Mouse (Mus musculus): ENCODE measurements around the gene Gm17655. TPM values are rescaled to one million over a fixed set of nuclear protein-coding genes. Genes with fewer than 3 reads are reported as not detected.

Gm17655 gene
- 0.09 TPM in 1 of 2 replicates, not detected in the other for polyA plus RNA-seq (2012)

GRCm38 (mm10) chr5:110072413-110072812 lies at the start of gene Gm17655:
Gm17655 (minus strand) TSS chr5:110072513.

GRCm38 (mm10) chr5:110109991-110110441 lies 37.7 kb upstream of the Gm17655 start, which contains the start of gene Zfp605:
Zfp605 (plus strand) TSS chr5:110110092.

GRCm38 (mm10) chr5:110107581-110108304 lies 35.4 kb upstream of the Gm17655 start, which contains the start of gene Gtpbp6:
Gtpbp6 (minus strand) TSS chr5:110108197.

GRCm38 (mm10) chr5:110099656-110100580 lies 27.6 kb upstream of the Gm17655 start, which contains the start of gene Plcxd1:
Plcxd1 (plus strand) TSS chr5:110099969.

DNA sequence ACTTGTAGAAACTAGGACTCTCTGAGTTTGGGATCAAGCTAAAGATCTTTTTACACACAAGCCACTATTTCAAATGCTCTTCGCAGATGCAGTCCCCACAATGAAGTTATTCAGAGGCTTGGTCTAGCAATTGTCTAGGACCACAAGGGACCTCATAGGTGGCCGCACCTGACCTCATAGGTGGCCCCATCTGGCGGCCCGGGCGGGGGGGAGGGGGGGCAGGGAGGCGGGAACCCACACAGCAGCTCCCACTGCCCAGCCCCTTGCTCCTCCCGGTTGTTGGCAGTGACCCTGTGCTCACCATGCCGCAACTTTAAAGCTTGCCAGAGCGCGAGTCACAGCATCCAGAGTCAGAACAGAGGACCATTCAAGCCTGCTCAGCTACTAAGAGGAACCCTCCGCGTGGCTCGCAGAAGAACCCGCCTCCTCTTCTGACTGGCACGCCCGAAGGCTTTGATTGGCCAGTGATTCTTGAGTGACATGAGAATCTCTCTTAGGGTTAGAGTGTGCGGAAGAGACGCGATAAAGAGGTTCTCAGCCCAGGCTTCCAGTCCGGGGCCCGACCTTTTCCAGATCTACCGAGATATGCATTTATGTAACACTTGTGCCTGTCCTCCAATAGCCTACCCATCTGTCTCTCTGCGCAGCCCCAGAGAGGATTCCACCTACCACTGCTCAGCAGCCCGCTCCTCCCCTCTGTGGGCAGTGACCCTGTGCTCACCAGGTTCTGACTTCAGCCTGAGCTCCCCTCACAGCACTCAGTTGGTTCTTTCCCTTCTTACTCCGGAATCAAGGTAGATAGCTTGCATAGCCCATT lies 21.9 kb upstream of the Gm17655 start, which contains the start of gene Gm35315:
Gene Gm35315, minus strand, starts transcription at position 391 of the 817 bp plus-strand sequence.

Other genes with a start within 250 kb of the Gm17655 start
- gene Gm15446, start 149.1 kb downstream of the Gm17655 start, polyA plus RNA-seq (2012), result 0.28 and 0.30 TPM in 2 replicates
- 0.65 and 1.6 TPM in 2 replicates for gene Zfp932, start 76.0 kb downstream of the Gm17655 start, polyA plus RNA-seq (2012)
- gene Gm35315, start 21.9 kb upstream of the Gm17655 start, polyA plus RNA-seq (2012), result 0.03 TPM in 1 of 2 replicates, not detected in the other
- gene Plcxd1, start 27.5 kb upstream of the Gm17655 start, polyA plus RNA-seq (2012), result 0.08 and 0.09 TPM in 2 replicates
- 86.3 and 108 TPM in 2 replicates for gene Gtpbp6, start 35.7 kb upstream of the Gm17655 start, polyA plus RNA-seq (2012)
- 0.37 and 0.67 TPM in 2 replicates for gene Zfp605, start 37.6 kb upstream of the Gm17655 start, polyA plus RNA-seq (2012)
- gene Chfr, start 63.3 kb upstream of the Gm17655 start, polyA plus RNA-seq (2012), result 43.5 and 55.3 TPM in 2 replicates
- 3.3 and 3.5 TPM in 2 replicates for gene Golga3, start 104.2 kb upstream of the Gm17655 start, polyA plus RNA-seq (2012)
- gene Ankle2, start 158.5 kb upstream of the Gm17655 start, polyA plus RNA-seq (2012), result 14.0 and 15.1 TPM in 2 replicates
- gene Pgam5, start 197.4 kb upstream of the Gm17655 start, polyA plus RNA-seq (2012), result 11.6 and 13.4 TPM in 2 replicates
- gene Pxmp2, start 213.7 kb upstream of the Gm17655 start, polyA plus RNA-seq (2012), result 12.7 and 13.9 TPM in 2 replicates
- 15.1 and 23.6 TPM in 2 replicates for gene Pole, start 213.8 kb upstream of the Gm17655 start, polyA plus RNA-seq (2012)

All from megakaryocyte-erythroid progenitor cell, adult 5 weeks (primary cell).